Mouse (Mus musculus) testis, adult 2 months (tissue): ENCODE results near the gene Praf2. TPM values are rescaled to one million over a fixed set of nuclear protein-coding genes. Genes with fewer than 3 reads are reported as not detected.

Source experiments
- H3K27ac ChIP-seq: fragments of 200-500 bp; 2 replicates; pipeline ENCODE4 v1.5.1; 2012; ENCODE audit warnings: low read depth, low read length; ENCODE audit not compliant: control insufficient read depth, insufficient read depth
- H3K27me3 ChIP-seq: fragments of 200-500 bp; 2 replicates; pipeline ENCODE4 v1.6.1; 2012; ENCODE audit warnings: mild to moderate bottlenecking, low read length, moderate library complexity; ENCODE audit not compliant: control insufficient read depth, insufficient read depth
- H3K36me3 ChIP-seq: fragments of 200-500 bp; 2 replicates; pipeline ENCODE4 v1.6.1; 2012; ENCODE audit warnings: mild to moderate bottlenecking, low read length; ENCODE audit not compliant: control insufficient read depth, insufficient read depth
- H3K4me1 ChIP-seq: fragments of 200-500 bp; 2 replicates; pipeline ENCODE4 v1.6.1; 2012; ENCODE audit warnings: low read length; ENCODE audit not compliant: control insufficient read depth, insufficient read depth
- H3K4me3 ChIP-seq: fragments of 200-500 bp; 2 replicates; pipeline ENCODE4 v1.5.1; 2012; ENCODE audit warnings: low read depth, mild to moderate bottlenecking, low read length, moderate library complexity, mixed read lengths; ENCODE audit not compliant: control insufficient read depth
- CTCF ChIP-seq: fragments of 200-500 bp; IDR thresholded peaks from 2 replicates; pipeline ENCODE4 v1.5.1; 2012; ENCODE audit warnings: low read depth, mild to moderate bottlenecking, inconsistent platforms, low read length, moderate library complexity; ENCODE audit not compliant: control insufficient read depth, insufficient read depth, insufficient replicate concordance
- POLR2A ChIP-seq: fragments of 200-500 bp; IDR thresholded peaks from 2 replicates; pipeline ENCODE4 v1.6.1; 2012; ENCODE audit warnings: low read depth, mild to moderate bottlenecking, inconsistent platforms, low read length, moderate library complexity; ENCODE audit not compliant: control insufficient read depth
- polyA plus RNA-seq: library from polyadenylated mRNA; depleted of rRNA; stranded (reverse); fragments of >200 nt; gene quantifications from 2 replicates; pipeline ENCODE4 v1.2.3, GENCODE M21; 2012; rRNA removed

Praf2 gene
- 1.5 and 2.8 TPM in 2 replicates for polyA plus RNA-seq

DNA sequence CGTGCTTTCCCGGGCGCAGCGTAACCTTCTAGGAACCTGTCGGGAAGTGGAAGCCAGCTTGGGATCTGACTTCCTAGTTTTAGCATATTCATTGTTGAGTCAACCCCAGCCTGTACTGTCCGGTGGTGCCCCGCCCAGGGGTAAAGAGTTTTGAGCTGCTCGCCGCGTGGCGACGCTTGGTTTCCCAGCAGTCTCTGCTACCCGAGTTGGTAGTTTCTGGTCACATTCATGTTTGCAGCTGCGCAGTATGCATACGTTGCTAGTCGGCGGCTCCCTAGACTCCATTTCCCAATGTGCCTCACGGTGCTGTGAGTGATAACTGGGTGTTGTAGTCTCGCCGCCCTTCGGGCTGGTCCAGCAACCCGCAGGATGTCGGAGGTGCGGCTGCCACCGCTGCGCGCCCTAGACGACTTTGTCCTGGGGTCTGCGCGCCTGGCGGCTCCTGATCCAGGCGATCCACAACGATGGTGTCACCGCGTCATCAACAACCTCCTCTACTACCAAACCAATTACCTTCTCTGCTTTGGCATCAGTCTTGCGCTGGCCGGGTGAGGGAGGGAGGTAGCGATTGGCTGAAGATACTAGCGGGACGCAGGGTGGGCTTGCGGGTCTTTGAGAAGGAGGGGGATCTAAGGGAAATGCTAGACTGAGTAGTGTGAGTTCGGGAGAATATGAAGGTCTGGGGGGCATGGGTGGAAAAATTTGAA lies at the start of gene Praf2:
TSS of gene Praf2 (plus strand) at position 225 of the 707 bp plus-strand sequence.
- TF ChIP-seq CTCF (no peak), POLR2A (no peak)
- Histone ChIP-seq H3K27me3 (no peaks in the 10 kb centered on the region), H3K27ac (no peak within 1 kb of the TSS), H3K4me1 (peaks cover 10% of the 10 kb centered on the region), H3K36me3 (no peaks in the 10 kb centered on the region), H3K4me3 (peak within 1 kb of the TSS; percentile 52)

- Histone ChIP-seq H3K4me1 (peaks cover 9% of the 10 kb centered on the region), H3K36me3 (no peaks in the 10 kb centered on the region), H3K27ac (no peak overlapping the region), H3K27me3 (no peaks in the 10 kb centered on the region), H3K4me3 (no peak overlapping the region)
- TF ChIP-seq CTCF (no peak), POLR2A (no peak)
Observed at GRCm38 (mm10) chrX:7678986-7679385, 49.3 kb upstream of the Praf2 start.

DNA sequence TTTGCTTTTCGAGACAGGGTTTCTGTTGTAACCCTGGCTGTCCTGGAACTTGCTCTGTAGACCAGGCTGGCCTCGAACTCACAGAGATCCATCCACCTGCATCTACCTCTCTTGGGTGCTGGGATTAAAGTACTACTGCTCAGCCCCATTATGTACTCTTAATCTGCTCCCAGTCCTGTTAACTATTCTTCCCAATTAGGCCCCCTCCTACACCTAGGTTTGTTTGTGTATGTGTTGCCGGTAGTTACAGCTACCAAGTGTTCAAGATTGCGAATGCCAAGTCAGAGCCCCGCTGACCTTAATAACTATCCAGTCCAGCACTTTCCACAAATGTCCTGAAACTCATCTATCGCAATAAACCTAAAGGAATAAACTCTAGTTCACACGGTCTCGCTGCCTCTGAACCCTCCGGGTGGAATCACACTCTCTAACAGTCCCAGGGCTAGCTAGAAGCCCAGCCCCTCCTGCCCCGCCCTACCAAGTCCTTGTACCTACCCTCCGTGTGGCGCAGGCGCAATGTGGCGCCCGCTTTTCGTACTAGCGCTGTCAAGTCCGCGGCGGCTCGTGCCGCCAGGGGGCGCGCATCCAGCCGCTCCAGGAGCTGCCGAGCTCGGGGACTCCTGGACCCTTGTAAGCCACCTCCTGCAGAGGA lies 48.7 kb upstream of the Praf2 start:
- peaks cover 4% of the 10 kb centered on the region for H3K4me1 ChIP-seq
- H3K4me3 ChIP-seq: peak overlapping the region; percentile 51
- no peaks in the 10 kb centered on the region for H3K36me3 ChIP-seq
- no peak overlapping the region for H3K27ac ChIP-seq
- no peaks in the 10 kb centered on the region for H3K27me3 ChIP-seq
- no peak for TF ChIP-seq POLR2A
- peak; percentile 57 for TF ChIP-seq CTCF

DNA sequence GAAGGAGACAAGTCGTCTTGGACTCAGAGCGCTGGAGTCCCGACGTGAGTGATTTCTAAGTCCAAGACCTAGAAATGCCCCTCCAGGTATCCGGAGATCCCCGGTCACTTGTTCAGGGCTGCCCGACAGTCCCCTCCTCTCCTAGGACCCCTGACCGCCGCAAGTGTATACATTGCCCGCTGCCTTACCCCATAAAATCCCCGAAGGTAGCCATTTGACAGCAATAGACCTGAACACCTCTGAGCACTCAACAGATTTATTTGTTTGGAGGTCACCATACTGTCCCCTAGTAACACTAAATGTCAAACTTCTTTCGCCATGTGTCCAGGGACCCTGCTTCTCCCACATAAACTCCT lies 48.2 kb upstream of the Praf2 start:
- Histone ChIP-seq H3K4me1 (peaks cover under 1% of the 10 kb centered on the region; the same call in 1 of the 2 replicates), H3K27ac (no peak overlapping the region), H3K36me3 (no peaks in the 10 kb centered on the region), H3K27me3 (no peaks in the 10 kb centered on the region), H3K4me3 (peak overlapping the region; percentile 3)
- TF ChIP-seq CTCF (no peak), POLR2A (no peak)

DNA sequence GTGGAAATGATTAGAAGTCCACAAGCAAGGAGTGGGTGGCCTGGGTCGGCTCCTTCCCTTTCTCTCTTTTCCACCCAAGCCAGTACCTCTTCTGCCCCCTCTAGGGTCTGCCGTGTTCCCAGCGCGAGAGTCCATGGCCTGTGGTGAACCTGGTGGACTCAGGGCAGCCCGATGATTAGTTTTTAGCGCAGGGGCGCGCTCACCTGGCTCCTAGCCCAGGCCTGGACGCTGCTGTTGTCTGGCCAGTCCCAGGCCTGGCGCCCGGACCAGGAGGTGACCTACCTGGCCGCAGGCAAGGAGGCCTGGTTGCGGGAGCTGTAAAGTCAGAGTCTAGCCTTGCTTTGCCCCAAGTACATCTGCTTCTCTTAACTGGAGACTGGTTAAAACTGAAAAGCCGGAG lies 47.4 kb upstream of the Praf2 start, which contains the start of gene Magix:
TSS of gene Magix (minus strand) at position 388 of the 400 bp plus-strand sequence.
- Histone ChIP-seq H3K4me3 (peak within 1 kb of the TSS; percentile 3; the same call in 1 of the 2 replicates), H3K27ac (no peak within 1 kb of the TSS), H3K4me1 (no peaks in the 10 kb centered on the region; the same call in 1 of the 2 replicates), H3K27me3 (no peaks in the 10 kb centered on the region), H3K36me3 (no peaks in the 10 kb centered on the region)
- TF ChIP-seq CTCF (no peak), POLR2A (no peak)

GRCm38 (mm10) chrX:7688321-7688720 lies 39.9 kb upstream of the Praf2 start:
- H3K36me3 ChIP-seq: no peaks in the 10 kb centered on the region
- no peak overlapping the region for H3K4me3 ChIP-seq
- TF ChIP-seq CTCF (no peak), POLR2A (no peak)
- H3K27ac ChIP-seq: no peak overlapping the region
- no peaks in the 10 kb centered on the region for H3K27me3 ChIP-seq
- no peaks in the 10 kb centered on the region for H3K4me1 ChIP-seq

GRCm38 (mm10) chrX:7690486-7690885 lies 37.8 kb upstream of the Praf2 start:
- TF ChIP-seq CTCF (no peak), POLR2A (no peak)
- no peak overlapping the region for H3K4me3 ChIP-seq
- H3K36me3 ChIP-seq: no peaks in the 10 kb centered on the region
- H3K27ac ChIP-seq: no peak overlapping the region
- no peaks in the 10 kb centered on the region for H3K4me1 ChIP-seq
- no peaks in the 10 kb centered on the region for H3K27me3 ChIP-seq
